Mouse (Mus musculus) lung, postnatal 25 days (tissue): ENCODE measurements around the gene Nacc1.

Experiments
- DNase-seq: peaks from one replicate; pipeline ENCODE4 v3.0.0; 2022; ENCODE audit warnings: low spot score

The Nacc1 gene

DNA sequence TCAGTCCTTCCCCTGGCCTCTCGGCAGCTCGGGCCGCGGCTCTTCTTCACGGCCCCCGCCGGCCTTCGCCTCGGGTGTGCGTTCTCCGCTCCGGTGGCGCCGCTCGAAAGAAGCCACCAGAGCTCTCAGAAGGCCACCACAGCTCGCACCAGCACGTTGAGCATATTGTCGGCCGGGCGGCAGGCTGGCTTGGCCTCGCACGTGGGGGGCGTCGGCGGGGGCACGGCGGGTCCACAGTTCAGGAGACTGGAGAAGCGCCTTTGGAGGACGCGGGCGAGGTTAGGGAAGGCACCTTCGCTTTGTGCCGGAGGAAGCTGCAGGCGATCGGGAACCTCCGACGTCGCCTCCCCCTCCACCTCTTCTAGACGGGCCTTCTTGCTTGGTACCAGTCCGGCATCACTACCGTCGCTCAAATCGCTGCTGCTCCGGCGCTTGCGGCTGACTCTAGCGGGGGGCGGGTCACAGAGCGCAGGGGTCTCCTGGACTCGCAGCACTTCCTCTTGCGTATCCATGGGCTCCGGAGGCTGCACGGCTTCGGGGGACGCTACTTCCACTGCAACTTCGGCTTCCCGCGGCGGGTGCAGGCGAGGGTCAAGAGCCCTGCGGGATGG lies 25.6 kb downstream of the Nacc1 start:
- peak; percentile 50 for DNase-seq

DNA sequence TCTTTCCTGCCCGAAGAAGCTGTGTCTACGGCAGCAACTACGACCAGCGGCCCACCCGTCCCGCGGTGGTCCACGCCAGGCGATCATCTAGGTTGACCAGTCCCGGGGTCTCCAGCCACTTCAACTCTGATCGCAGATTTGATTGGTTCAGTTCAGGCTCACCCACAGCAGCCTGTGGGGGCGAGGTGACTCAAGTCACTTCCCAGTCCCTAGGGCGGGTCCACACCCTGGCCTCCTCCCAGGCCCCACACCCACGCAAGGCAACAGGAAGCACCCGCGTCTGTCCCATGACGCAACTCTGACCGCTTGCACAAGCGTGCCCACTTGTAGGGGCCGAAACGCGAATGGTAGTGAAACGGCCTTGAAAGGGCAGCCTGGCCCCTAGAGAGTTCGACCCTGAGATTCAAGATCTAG lies 26.2 kb downstream of the Nacc1 start:
- peak; percentile 98 for DNase-seq

DNA sequence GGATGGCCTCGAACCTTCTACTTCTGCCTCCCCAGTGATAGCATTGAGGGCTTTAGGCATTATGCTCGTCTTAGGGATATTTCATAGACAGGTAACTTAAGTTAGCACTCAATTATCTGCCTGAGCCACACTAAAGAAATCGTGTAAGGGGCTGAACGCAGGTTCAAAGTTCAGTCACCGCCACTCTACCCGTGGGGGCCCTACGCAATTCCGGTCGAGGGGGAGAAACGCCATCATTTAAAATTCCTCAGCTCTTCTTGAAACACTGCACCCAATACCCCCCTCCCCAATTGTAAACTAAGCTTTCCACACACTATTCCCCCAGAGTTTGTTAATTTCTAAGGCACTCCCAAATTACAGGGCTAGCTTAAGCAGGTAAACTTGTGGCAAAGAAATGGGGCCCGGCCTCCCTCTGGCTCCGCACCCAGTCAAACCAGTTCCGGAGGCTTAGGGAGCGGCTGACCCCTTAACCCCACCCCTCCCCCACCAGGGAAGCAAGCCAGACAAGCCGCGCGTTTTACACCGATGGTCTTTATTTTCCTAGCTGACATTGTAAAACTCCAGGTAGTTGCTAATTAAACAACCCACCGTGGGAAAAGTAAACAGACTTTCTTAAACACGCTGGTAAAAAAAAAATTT lies 26.7 kb downstream of the Nacc1 start:
- DNase-seq: peak; percentile 80

GRCm38 (mm10) chr8:84659936-84660818 lies 27.5 kb downstream of the Nacc1 start:
- DNase-seq: peak; percentile 86

GRCm38 (mm10) chr8:84658951-84659350 lies 28.7 kb downstream of the Nacc1 start:
- DNase-seq: no peak

GRCm38 (mm10) chr8:84657680-84658079 lies 30.0 kb downstream of the Nacc1 start:
- DNase-seq: no peak

- no peak for DNase-seq
These were observed 30.5 kb downstream of the Nacc1 start for GRCm38 (mm10) chr8:84657203-84657602.

GRCm38 (mm10) chr8:84656641-84657126 lies 31.0 kb downstream of the Nacc1 start:
- peak; percentile 95 for DNase-seq

DNA sequence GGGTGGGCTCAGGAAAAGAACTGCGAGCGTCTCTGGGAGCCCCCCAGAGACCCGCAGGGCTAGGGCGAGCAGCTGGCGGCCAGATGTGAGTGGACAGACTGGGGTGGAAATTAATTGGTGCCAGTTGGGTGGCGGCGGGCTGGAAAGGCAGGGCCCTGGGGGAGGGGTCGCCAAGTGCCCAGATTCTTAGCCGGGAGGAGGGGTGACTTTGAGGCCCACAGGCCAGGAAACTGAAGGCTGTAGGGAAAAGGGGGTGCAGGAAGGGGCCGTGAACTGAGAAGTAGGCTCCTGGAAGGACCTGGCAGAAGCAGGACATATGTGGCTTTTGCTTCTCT lies 31.5 kb downstream of the Nacc1 start:
- no peak for DNase-seq

GRCm38 (mm10) chr8:84655336-84656190 lies 32.1 kb downstream of the Nacc1 start:
- no peak for DNase-seq

- no peak for DNase-seq
These were observed 33.1 kb downstream of the Nacc1 start for GRCm38 (mm10) chr8:84654597-84654996.

DNA sequence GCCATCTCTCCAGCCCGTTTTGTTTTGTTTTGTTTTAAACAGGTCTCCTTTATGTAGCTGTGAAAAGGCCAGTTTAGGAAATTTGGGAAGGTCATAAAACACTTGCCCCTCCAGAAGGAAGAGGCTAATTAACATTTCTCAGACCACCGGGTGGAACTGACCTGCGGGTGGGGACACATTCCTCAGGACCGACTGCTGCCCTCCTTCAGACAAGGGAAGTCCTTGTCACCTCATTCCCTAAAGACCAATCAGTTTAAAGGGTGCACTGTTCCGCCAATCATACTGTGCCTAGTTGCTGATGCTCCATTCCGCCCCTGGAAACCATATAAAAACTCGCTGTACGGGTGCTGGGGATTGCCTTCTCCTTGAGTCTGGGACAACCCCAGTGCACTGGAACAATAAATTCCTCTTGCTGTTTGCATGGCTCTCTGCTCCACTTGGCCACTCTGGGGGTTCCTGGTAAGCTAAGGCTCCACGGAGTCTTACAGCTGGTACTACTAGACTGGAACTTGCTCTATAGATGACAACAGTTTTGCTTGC lies 34.5 kb downstream of the Nacc1 start:
- DNase-seq: no peak

- DNase-seq: no peak
These were observed 37.4 kb downstream of the Nacc1 start for GRCm38 (mm10) chr8:84650213-84650612.

DNA sequence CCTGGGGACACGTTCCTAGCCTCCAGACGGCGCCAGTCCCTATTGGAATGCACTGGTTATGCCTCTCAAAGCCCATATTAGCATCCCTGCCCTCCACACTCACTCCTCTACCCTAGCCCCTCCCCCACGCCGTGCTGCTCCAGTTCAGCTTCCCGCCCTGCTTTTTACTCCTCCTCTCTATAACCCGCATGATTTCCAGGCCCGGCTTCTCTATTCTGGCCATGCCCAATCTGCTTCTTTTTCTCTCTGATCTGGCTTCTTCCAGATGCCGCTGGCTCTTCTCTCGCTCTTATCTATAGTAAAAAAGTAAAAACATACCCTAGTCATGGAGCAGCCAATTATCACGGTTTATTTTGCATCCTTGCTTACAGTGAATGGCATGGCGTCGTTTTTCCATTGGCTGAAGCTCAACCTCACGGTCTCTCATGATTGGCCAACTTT lies 40.2 kb downstream of the Nacc1 start:
- no peak for DNase-seq

DNA sequence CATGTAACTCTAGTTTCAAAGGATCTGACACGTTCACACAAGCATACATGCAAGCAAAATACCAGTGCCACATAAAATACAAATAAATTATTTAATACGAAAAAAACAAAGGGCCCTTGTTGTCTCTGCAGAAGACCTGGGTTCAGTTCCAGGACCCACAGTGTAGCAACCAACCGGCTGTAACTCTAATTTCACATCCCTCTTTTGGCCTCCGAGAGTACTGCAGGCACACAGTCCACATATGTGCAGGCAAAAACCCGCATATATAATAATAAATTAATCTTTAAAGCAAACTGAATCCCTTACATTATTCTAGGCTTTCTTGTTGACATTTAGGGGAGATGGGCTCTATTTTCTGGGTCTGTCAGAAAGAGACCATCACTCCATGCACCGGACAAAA lies 40.9 kb downstream of the Nacc1 start:
- DNase-seq: no peak

DNA sequence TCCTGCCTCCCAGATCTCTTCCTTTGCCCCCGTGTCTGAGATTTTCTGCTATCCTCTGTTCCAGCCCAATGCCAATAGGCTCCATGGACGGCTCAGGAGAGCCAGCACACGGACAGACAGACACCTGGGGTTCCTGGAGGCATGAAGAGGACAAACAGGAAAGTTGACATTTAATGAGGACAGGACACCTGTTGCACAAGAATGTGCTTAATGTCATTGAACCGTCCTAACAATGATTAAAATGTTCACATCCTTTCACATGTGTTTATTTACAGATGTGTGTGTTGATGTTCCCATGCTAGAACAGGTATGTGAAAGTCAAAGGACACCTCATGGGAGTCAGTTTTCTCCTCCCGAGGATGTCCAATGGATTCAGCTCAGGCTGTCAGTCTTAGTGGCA lies 44.6 kb downstream of the Nacc1 start:
- no peak for DNase-seq

GRCm38 (mm10) chr8:84641578-84642361 lies 45.9 kb downstream of the Nacc1 start:
- DNase-seq: no peak

DNA sequence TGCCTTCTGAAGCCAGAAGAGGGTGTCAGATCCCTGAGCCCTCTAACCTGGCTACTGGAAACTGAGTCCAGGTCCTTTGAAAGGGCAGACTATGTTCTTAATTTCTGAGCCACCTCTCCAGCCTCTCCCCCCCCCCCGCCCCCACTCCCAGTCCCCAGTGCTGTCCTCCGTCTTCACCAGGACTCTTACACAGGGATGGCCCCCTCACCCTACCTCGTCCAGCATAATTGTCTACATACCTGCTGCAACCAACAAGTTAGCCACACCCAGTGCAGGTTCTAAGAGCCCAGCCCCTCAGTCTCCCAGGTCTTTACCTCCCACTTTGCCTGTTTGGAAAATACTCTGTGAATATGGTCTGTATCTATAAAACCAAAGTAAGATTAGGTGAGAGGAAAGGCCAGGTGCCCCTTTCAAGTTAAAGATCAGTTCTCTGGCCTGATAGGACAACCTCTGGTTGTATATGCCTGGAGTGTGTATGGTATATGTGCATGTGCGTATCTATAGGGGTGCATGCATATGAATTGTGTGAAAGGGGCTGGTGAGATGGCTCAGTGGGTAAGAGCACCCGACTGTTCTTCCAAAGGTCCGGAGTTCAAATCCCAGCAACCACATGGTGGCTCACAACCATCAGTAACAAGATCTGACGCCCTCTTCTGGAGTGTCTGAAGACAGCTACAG lies 46.9 kb downstream of the Nacc1 start:
- DNase-seq: no peak

DNA sequence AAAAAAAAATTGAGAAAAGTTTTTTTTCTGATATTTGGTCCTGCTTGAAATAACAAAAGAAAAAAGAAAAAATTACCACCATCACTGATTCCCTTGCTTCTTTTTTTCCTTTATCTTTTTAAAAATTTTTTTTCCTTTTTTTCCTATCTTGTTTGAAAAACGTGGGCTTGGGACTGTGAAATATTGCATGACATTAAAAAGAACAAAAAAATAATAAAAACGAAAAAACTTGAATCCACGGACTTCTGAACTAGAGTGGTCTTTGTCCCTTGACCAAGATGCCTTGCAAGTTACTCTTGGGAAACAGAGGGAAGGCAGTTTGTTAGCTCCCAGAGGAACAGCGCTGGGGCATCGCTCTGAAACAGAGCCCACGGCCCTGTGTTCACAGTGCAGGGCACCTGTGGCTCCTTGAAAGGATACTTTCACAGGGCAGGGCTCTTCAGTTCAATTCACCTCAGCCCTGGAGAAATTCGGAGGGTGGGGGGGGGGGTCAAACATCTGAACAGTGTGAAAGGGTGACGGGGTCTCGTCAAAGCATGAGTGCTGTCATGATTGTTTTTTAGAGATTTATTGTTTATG lies 47.6 kb downstream of the Nacc1 start:
- DNase-seq: no peak
